Mouse (Mus musculus): Measurements from ENCODE around the gene Glp1r.

DNA sequence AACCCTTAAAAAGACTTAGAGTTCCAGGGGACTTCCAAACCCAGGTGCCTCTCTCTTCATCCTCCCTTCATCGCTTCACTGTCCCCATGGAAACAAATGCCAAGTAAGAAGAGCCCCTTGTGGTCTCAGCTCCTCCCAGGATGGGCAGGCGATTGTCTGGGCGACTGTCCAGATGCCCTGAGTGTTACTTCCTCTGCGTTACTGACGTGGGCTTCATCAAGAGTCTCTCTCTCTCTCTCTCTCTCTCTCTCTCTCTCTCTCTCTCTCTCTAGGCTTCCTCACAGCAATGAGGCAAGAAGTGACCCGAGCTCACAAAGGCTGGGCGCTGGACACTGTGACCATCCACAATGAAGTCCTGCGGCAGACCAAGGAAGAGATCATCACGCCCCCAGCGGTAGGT is 30.6 kb upstream of the Glp1r start:
- TF ChIP-seq POLR2A (IDR thresholded peaks at IDR 0.05; ENCODE audit: insufficient read depth, low read depth, low read length) (no peak), CTCF (IDR thresholded peaks at IDR 0.05; ENCODE audit: insufficient read depth, low read depth, low read length) (no peak)
